Mouse (Mus musculus) neural tube, embryonic 11.5 days (tissue): ENCODE results near the gene Lef1. TPM values are rescaled to one million over a fixed set of nuclear protein-coding genes. Genes with fewer than 3 reads are reported as not detected.

Experiments
- ATAC-seq: fragments of 200-750 bp; cut with Nextera tagmentation; 2 replicates; pipeline ENCODE4 v1.8.0; 2017; ENCODE audit warnings: moderate number of reproducible peaks, mild to moderate bottlenecking, moderate TSS enrichment, moderate library complexity; ENCODE audit not compliant: insufficient read depth, low FRiP score, low TSS enrichment
- DNase-seq: peaks from one replicate; pipeline ENCODE4 v3.0.0-alpha.2; 2015; ENCODE audit warnings: low spot score
- H3K27ac ChIP-seq: fragments of 300-500 bp; sonication (generic); 2 replicates; pipeline ENCODE4 v1.5.1; 2014; ENCODE audit warnings: low read depth, mild to moderate bottlenecking, low read length
- H3K27me3 ChIP-seq: fragments of 300-500 bp; sonication (generic); 2 replicates; pipeline ENCODE4 v1.6.1; 2014; ENCODE audit warnings: mild to moderate bottlenecking, low read length, mixed read lengths; ENCODE audit not compliant: control insufficient read depth, insufficient read depth
- H3K36me3 ChIP-seq: fragments of 300-500 bp; sonication (generic); 2 replicates; pipeline ENCODE4 v1.6.1; 2014; ENCODE audit warnings: mild to moderate bottlenecking, low read length, moderate library complexity, mixed read lengths; ENCODE audit not compliant: control insufficient read depth, insufficient read depth
- H3K4me1 ChIP-seq: fragments of 300-500 bp; sonication (generic); 2 replicates; pipeline ENCODE4 v1.6.1; 2014; ENCODE audit warnings: low read length, mixed read lengths; ENCODE audit not compliant: control insufficient read depth, insufficient read depth
- H3K4me2 ChIP-seq: fragments of 300-500 bp; sonication (generic); 2 replicates; pipeline ENCODE4 v1.6.1; 2014; ENCODE audit warnings: low read depth, mild to moderate bottlenecking, moderate library complexity
- H3K4me3 ChIP-seq: fragments of 300-500 bp; sonication (generic); 2 replicates; pipeline ENCODE4 v1.5.1; 2014; ENCODE audit warnings: low read depth, low read length
- H3K9ac ChIP-seq: fragments of 300-500 bp; sonication (generic); 2 replicates; pipeline ENCODE4 v1.6.1; 2014; ENCODE audit warnings: mild to moderate bottlenecking, low read length
- H3K9me3 ChIP-seq: fragments of 300-500 bp; sonication (generic); 2 replicates; pipeline ENCODE4 v1.6.1; 2016; ENCODE audit warnings: low read length; ENCODE audit not compliant: control insufficient read depth
- WGBS: fragments of 180-500 bp; shearing (Covaris S2); extraction: QIAGEN DNeasy Blood & Tissue Kit; methylation state at CpG from one replicate; pipeline ENCODE4 v1.1.7; 2014; 5-methylcytosine and 5-hydroxymethylcytosine counted together
- polyA plus RNA-seq: library from polyadenylated mRNA; unstranded; fragments of >200 nt; fragmentation: Nextera tagmentation; extraction: Ambion mirVana; gene quantifications from 2 replicates; pipeline ENCODE4 v1.2.1, GENCODE M21; 2014

Lef1 gene
- polyA plus RNA-seq, 1 experiment from 2014 or later = 24.7 TPM

DNA sequence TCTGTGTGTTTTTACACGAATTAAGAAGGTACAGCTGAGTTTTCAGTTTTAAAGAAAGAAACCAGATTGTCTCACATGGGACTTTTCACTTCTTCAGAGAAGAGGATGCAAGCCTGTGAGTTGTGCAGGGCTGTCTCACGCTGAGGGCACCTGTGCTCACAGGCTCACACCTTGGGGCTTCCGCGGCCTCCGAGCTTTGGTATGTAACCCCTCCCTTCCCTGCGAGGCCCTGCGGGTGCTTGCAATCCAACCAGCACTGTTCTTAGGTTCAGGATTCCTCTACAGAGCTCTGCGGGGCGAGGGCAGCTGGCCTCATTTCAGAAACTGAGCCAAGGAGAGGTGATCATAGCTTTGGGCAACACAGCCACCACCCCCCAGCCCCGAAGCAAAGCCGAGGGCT lies 46.1 kb downstream of the Lef1 start:
- Histone ChIP-seq H3K27ac (no peak overlapping the region), H3K4me2 (no peak overlapping the region), H3K4me3 (no peak overlapping the region), H3K9ac (no peak overlapping the region), H3K27me3 (no peaks in the 10 kb centered on the region), H3K9me3 (no peaks in the 10 kb centered on the region), H3K36me3 (no peaks in the 10 kb centered on the region), H3K4me1 (0 out of 2 replicates have a peak, but pooled peaks cover 2% of the 10 kb centered on the region)
- WGBS = 51% methylated on average over 11 of the region's 11 CpGs
- DNase-seq (no peak), ATAC-seq (no peak)

DNA sequence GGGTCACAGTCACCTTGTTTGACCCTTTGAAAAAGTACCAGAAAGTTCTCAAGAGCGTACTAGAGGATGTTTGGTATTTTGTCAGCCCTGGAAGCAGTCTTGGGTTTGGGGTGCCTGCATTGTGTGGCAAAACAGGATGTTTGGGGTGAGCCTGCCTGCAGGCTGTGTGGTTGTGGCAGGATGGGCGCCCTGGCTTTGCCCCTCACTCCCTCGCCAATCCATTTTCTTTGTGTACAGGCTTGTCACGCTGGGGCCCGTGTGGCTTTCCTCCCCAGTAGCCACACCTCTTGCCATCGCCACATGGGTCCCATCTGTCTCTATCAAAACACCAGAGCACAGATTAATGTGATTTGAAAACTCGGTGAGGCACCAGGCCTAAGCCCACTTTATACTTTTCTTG lies 47.2 kb downstream of the Lef1 start:
- 0 out of 2 replicates have a peak, but pooled peaks cover 2% of the 10 kb centered on the region for H3K4me1 ChIP-seq
- H3K27ac ChIP-seq = no peak overlapping the region

GRCm38 (mm10) chr3:131159204-131159760 lies 49.0 kb downstream of the Lef1 start:
- Histone ChIP-seq H3K9ac (no peak overlapping the region), H3K36me3 (no peaks in the 10 kb centered on the region), H3K27ac (no peak overlapping the region), H3K4me1 (0 out of 2 replicates have a peak, but pooled peaks cover 2% of the 10 kb centered on the region), H3K27me3 (no peaks in the 10 kb centered on the region), H3K4me3 (no peak overlapping the region), H3K4me2 (no peak overlapping the region), H3K9me3 (no peaks in the 10 kb centered on the region)
- ATAC-seq (no peak), DNase-seq (no peak)
- WGBS = 35% methylated on average over 12 of the region's 12 CpGs

More for the DNA sequence above, 47.2 kb downstream of the Lef1 start:
- no peak overlapping the region for H3K9ac ChIP-seq
- DNase-seq (peak; percentile 19), ATAC-seq (no peak)
- WGBS = 42% methylated on average over 7 of the region's 7 CpGs
- H3K4me3 ChIP-seq = no peak overlapping the region
- no peaks in the 10 kb centered on the region for H3K36me3 ChIP-seq
- no peaks in the 10 kb centered on the region for H3K9me3 ChIP-seq
- H3K4me2 ChIP-seq = no peak overlapping the region
- no peaks in the 10 kb centered on the region for H3K27me3 ChIP-seq

DNA sequence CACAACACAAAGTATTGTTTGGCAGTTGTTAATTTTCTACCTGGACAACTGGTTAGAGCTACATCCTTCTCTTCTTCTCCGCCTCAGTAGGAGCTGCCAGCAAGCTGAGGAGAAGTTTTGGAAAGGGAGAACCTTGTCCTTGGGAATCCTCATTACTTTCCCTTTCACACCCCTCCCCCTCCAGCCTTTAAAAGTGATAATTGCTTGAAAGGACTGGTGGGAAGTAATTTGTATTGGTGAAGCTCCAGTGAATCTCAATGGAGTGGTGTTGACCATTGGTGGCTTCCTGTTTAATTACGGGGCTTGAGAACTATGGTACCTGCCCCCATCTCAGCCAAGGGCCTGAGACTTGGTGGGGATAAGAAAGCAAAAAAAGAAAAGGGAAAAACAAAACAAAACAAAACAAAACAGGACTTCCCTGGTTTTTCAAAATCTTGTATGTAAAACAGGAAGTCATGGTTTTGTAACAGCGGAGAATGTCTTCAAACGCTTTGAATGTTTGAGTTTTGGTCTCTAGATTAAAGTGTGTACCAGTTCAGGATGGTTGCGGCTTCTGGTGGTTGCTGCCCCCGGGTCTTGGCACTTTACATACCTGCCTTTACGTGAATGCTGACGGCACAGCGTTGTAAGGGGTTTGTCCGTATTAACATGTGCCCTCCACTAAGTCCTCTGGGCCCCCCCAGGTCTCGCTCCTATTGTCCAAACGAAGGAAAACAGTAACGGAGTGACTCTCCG lies 49.8 kb downstream of the Lef1 start:
- Histone ChIP-seq H3K9me3 (no peaks in the 10 kb centered on the region), H3K36me3 (no peaks in the 10 kb centered on the region), H3K9ac (no peak overlapping the region), H3K27ac (no peak overlapping the region), H3K27me3 (no peaks in the 10 kb centered on the region), H3K4me2 (no peak overlapping the region), H3K4me3 (no peak overlapping the region), H3K4me1 (0 out of 2 replicates have a peak, but pooled peaks cover 2% of the 10 kb centered on the region)
- whole genome bisulfite sequencing = 71% methylated on average over 14 of the region's 14 CpGs
- no peak for DNase-seq
- ATAC-seq = no peak

DNA sequence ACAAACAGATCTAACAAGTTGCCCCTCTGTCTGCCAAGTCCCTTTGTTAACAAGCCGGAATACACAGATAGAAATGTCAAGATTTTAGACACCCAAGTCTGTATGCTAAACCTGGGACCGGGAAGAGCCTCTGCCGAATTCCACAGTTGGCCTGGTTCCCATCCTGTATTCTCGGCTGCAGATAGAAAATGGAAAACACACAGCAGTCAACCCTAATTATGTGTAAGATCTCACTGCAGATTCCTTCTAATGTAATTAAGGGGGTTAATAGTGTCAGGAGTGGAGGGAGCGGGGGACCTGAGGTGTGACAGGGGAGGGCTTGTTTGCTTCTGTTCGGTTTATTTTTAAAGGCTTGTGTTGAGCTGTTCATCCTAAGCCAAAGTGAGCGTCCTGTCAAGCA lies 50.6 kb downstream of the Lef1 start:
- Histone ChIP-seq H3K4me2 (no peak overlapping the region), H3K4me3 (no peak overlapping the region), H3K36me3 (no peaks in the 10 kb centered on the region), H3K27me3 (no peaks in the 10 kb centered on the region), H3K27ac (no peak overlapping the region), H3K9me3 (no peaks in the 10 kb centered on the region), H3K9ac (no peak overlapping the region), H3K4me1 (0 out of 2 replicates have a peak, but pooled peaks cover 2% of the 10 kb centered on the region)
- no peak for ATAC-seq
- 85% methylated on average over 7 of the region's 7 CpGs for WGBS
- DNase-seq = no peak

GRCm38 (mm10) chr3:131167731-131168130 lies 57.5 kb downstream of the Lef1 start:
- no peaks in the 10 kb centered on the region for H3K36me3 ChIP-seq
- ATAC-seq (no peak), DNase-seq (no peak)
- H3K4me1 ChIP-seq = no peaks in the 10 kb centered on the region
- H3K27me3 ChIP-seq = no peaks in the 10 kb centered on the region
- no peaks in the 10 kb centered on the region for H3K9me3 ChIP-seq
- H3K9ac ChIP-seq = no peak overlapping the region
- 91% methylated on average over 4 of the region's 4 CpGs for WGBS
- no peak overlapping the region for H3K4me2 ChIP-seq
- no peak overlapping the region for H3K4me3 ChIP-seq
- no peak overlapping the region for H3K27ac ChIP-seq

- ATAC-seq = no peak
- Histone ChIP-seq H3K4me1 (no peaks in the 10 kb centered on the region), H3K27me3 (no peaks in the 10 kb centered on the region), H3K27ac (no peak overlapping the region), H3K9me3 (no peaks in the 10 kb centered on the region), H3K9ac (no peak overlapping the region), H3K4me3 (no peak overlapping the region), H3K4me2 (no peak overlapping the region), H3K36me3 (no peaks in the 10 kb centered on the region)
- DNase-seq = no peak
- 92% methylated on average over 6 of the region's 6 CpGs for WGBS
Measured at GRCm38 (mm10) chr3:131169161-131169560, 58.9 kb downstream of the Lef1 start.

- ATAC-seq = no peak
- 89% methylated on average over 6 of the region's 6 CpGs for WGBS
Measured at GRCm38 (mm10) chr3:131170099-131170643, 59.9 kb downstream of the Lef1 start.

More at GRCm38 (mm10) chr3:131170099-131170643, 59.9 kb downstream of the Lef1 start:
- Histone ChIP-seq H3K4me1 (no peaks in the 10 kb centered on the region), H3K4me3 (no peak overlapping the region), H3K27me3 (no peaks in the 10 kb centered on the region), H3K9ac (no peak overlapping the region), H3K27ac (no peak overlapping the region), H3K9me3 (no peaks in the 10 kb centered on the region), H3K4me2 (no peak overlapping the region), H3K36me3 (no peaks in the 10 kb centered on the region)
- DNase-seq = no peak
